Mouse (Mus musculus) testis, adult 2 months (tissue): ENCODE results near the gene Sema3g.

Source experiments
- CTCF ChIP-seq: fragments of 200-500 bp; IDR thresholded peaks from 2 replicates; pipeline ENCODE4 v1.5.1; 2012; ENCODE audit warnings: low read depth, mild to moderate bottlenecking, inconsistent platforms, low read length, moderate library complexity; ENCODE audit not compliant: control insufficient read depth, insufficient read depth, insufficient replicate concordance
- POLR2A ChIP-seq: fragments of 200-500 bp; IDR thresholded peaks from 2 replicates; pipeline ENCODE4 v1.6.1; 2012; ENCODE audit warnings: low read depth, mild to moderate bottlenecking, inconsistent platforms, low read length, moderate library complexity; ENCODE audit not compliant: control insufficient read depth

DNA sequence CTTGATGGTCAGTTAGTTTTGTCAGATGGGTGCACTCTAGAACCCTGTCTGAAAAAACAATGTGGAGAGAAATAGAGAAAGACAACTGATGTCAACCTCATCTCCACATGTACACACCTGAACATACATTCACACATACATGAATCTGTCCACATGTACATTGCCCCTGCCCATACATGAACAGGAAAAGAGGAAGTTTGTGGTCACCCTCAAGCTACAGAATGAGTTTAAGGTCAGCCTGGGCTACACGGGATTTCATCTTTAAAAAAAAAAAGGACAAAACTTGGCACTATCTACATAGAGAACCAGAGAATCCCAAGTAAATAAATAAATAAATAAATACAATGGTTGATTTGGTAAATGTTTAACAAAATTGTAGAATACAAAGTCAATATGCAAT is 27.1 kb downstream of the Sema3g start:
- TF ChIP-seq POLR2A: no peak
- no peak for TF ChIP-seq CTCF
